Mouse (Mus musculus) urinary bladder, postnatal 14 days (tissue): ENCODE results near the gene Banp.

Source experiments
- DNase-seq: peaks from one replicate; pipeline ENCODE4 v3.0.0; 2021; ENCODE audit warnings: low spot score

Gene Banp

DNA sequence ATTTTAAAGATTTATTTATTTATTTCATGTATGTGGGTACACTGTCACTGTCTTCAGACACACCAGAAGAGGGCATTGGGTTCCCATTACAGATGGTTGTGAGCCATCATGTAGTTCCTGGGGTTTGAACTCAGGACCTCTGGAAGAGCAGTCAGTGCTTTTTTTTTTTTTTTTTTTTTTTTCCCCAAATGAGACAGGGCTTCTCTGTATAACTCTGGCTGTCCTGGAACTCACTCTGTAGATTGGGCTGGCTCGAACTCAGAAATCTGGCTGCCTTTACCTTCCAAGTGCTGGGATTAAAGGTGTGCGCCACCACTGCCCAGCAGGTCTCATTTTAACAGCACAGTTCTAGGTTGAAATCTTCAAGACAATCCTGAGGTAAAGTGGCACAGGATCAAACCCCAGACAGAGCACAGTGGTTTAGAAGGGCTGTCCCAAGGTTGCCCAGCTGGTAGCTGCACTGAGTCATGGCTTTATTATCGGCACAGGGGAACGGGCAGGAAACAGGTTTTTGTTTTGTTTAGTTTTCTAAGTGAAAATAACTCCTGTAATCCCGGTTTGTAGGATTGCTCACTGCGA lies at the start of gene Banp:
TSS of gene Banp (plus strand) at position 529 of the 579 bp plus-strand sequence.
- no peak for DNase-seq

DNA sequence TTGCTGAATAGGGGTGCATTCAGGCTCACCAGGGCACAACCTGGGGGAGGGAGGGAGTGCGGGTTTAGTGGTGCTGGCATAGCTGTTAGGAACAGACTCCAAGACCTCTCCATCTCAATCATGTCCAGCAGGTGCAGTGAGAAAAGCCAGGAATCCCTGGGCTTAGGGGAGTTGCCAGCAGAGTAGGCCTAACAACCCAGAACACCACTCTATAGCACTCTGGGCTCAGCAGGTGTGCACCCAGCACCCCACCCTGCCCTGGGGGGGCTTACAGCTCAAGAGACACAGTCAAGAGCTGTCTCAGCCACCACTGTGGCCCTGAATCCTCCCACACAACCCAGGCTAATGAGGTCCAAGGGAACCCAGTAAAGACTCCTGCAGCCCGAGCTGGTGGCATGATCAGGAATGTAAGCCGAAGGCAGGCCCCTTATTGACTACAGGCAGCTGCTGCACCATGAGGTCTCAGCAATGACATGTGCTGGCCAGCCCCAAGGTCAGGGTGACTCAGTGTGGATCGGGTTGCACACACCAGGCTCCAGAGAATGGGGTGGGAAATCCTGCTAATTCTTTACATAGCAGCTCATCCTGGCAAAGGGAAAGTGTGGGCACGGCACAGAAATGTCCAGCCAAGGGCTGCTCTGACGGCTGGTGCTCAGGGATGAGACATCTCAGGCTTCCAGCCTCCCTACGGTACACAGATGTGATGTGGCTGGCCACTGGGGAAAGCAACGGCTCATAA lies 47.9 kb upstream of the Banp start:
- DNase-seq: peak; percentile 30

GRCm38 (mm10) chr8:121903977-121904376 lies 45.6 kb upstream of the Banp start:
- no peak for DNase-seq

- DNase-seq: no peak
Measured at GRCm38 (mm10) chr8:121904999-121905398, 44.6 kb upstream of the Banp start.

DNA sequence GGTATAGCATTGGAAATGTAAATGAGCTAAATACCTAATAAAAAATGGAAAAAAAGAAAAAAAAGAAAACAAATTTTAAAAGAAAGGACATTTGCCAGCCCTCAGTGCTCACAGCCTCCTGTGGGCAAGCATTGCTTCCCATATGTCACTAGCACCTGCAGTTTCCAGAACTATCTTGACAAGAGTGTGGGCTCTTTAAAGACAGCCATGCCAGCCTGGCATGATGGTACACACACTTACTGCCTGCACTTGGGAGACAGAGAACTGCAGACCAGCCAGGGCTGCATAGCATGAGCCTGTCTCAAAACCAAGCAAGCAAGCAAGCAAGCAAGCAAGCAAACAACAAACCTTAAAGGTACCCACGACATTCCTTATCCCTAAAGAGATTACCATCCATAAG lies 44.1 kb upstream of the Banp start:
- no peak for DNase-seq

DNA sequence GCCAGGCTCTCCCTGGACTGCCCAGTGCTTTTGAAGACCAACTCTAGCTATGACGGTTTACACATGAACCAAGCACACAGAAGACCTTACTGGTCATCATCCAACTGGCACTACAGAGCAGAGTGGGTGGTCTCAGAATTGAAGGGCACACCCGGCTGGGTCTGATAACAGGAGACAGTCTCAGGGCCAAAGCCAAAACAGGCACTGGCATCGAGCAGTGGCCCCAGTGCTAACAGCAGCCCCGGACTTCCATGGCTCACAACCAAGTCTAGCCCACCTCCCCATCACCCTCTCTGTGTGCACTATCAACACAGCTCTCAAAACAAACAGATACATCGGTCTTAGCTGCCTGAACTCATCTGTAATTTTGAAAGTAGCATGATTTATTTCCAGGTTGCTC lies 43.7 kb upstream of the Banp start:
- DNase-seq: no peak

- DNase-seq: peak; percentile 44
Measured at GRCm38 (mm10) chr8:121906542-121907512, 42.7 kb upstream of the Banp start.

GRCm38 (mm10) chr8:121907587-121908248 lies 41.8 kb upstream of the Banp start, which contains the start of gene Slc7a5:
TSS of gene Slc7a5 (minus strand) at chr8:121907694.
- DNase-seq: peak; percentile 98

DNA sequence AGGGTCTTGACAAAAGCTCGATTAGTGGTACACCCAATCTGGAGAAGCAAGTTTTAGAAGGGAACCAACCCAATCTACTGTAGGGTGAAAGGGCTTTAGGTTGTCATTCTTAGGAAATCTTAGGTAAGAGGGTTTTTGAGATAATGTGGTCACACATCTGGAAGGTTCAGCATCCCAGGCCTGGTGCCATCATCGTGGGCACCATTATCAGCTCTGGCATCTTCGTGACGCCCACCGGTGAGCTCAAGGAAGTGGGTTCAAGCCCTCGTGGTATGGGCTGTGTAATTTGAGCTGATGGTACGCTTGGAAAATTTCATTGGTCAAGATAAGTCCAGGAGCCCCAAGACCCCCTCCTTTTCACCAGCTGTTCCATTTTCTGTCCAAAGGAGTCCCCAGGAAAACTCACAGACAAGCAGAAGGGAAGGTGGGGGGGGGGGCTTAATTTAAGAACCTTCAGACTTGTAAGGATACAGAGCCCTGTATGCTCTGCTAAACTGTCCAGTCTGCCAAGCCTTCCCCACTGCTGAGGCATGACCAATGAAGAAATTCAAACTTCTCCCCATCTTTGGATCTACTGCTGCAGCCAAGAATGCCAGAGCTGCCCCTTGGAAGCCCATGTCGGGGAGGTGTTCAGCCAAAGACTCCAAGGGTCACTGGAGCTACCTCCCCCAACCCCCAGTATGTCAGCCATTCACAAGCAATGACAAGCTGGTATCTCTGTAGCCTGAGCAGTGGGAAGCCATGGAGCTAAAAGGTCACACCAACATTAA lies 41.0 kb upstream of the Banp start:
- no peak for DNase-seq

DNA sequence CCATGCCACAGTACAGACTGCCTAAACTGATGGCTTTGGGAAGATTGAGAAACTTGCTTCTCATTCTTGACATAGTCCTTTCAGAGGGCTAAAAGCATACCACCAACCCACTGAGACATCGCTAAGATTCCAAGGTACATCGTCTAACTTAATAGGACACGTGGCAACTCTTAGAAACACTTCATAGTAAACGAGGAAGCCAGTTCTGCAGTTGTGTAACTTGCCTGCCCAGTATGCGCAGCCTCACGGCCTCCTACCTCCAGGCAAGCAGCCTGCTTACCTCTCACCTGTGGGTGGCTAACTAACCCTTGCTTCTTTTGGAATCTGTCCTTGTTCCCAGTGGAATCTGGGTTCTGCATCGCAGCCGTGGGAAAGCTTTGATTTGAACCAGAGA lies 40.4 kb upstream of the Banp start:
- DNase-seq: no peak

DNA sequence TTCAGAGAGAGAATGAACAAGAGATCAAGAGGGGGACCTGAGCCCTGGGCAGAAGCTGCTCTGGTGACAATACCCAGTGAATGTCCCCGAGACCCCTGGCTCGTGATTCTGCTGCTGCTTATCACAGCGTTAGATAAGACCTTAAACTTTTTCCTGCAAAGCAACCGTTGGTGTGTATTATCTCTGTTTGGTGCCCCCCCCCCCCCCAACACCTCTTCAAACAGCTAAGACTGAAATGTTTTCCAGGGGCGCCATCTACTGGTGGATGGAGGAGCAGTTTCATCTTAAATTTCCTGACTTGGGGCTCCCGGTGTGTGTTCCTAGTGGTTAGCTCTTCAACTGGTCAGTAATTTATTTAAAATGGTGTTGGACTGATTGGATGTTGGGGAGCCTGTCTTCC lies 39.9 kb upstream of the Banp start:
- DNase-seq: peak; percentile 73

- no peak for DNase-seq
Measured at GRCm38 (mm10) chr8:121911400-121911799, 38.1 kb upstream of the Banp start.

- no peak for DNase-seq
Measured at GRCm38 (mm10) chr8:121911987-121912386, 37.6 kb upstream of the Banp start.

DNA sequence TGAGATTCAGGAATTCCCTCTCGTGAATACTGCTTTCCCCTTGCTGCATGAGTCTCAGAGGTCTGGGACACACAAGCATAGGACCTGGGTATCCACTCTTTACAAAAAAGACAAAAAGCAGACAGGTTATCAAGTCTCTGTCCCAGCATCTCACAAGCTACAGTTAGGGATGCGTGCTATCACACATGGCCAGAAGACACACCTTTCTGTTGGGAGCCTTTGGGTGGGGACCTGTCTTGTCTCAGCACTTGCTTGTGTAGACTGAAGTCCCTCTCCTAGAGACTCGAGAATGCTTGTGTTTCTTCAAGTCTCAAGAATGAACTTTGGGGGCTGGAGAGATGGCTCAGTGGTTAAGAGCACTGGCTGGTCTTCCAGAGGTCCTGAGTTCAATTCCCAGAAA lies 36.7 kb upstream of the Banp start:
- no peak for DNase-seq

DNA sequence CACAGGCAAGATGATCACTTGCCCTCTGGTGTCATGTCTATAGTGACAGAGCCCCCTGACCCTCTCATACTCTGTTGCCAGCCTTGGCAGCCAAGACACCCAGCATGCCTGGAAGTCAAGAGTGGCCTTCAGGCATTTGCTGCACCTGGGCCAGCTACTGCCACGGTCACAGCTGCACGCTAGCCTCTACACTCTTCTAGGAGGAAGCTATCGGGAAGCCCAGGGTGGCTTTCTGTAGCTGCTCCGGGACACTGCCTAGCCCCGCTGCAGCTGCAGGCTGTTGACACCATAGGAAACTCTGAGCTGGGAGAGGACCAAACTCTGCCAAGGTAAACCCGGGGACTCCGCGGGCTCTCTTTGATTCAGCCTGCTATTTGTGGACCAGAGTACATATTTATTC lies 36.2 kb upstream of the Banp start:
- DNase-seq: no peak

- no peak for DNase-seq
Measured at GRCm38 (mm10) chr8:121919158-121919557, 30.4 kb upstream of the Banp start.

DNA sequence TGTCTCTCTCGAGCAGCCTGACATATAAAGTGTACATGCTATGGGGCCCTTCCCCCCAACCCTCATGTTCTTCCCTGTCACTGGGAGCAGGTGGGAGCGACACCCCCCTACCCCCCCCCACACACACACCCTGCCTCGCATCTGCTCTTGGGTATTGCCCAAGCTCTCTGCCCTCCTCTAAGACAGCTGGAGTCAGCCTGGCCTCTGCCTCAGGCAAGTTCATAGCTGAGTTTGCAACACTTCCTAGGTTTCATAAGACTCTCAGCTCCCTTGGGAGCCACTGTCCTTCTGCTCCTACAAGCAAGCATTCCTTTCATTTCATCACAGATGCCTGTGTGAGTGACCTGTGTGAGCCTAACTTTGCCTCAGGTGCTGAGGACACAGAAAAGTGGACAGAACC lies 29.8 kb upstream of the Banp start:
- DNase-seq: no peak

GRCm38 (mm10) chr8:121921582-121921981 lies 28.0 kb upstream of the Banp start:
- no peak for DNase-seq

GRCm38 (mm10) chr8:121922101-121922500 lies 27.4 kb upstream of the Banp start:
- DNase-seq: peak; percentile 51

GRCm38 (mm10) chr8:121924681-121925080 lies 24.9 kb upstream of the Banp start:
- DNase-seq: no peak

GRCm38 (mm10) chr8:121925624-121926023 lies 23.9 kb upstream of the Banp start:
- DNase-seq: peak; percentile 79
